Mouse (Mus musculus) E14TG2a.4 (cell line): ENCODE data around the gene Ddr1.

ENCODE experiments used
- CTCF ChIP-seq: conservative IDR thresholded peaks from 2 replicates; pipeline ENCODE4 v1.5.1; 2014; ENCODE audit warnings: low read length
- NANOG ChIP-seq: IDR thresholded peaks from 2 replicates; pipeline ENCODE4 v1.6.1; 2014; ENCODE audit warnings: borderline replicate concordance, low read length, mixed read lengths

DNA sequence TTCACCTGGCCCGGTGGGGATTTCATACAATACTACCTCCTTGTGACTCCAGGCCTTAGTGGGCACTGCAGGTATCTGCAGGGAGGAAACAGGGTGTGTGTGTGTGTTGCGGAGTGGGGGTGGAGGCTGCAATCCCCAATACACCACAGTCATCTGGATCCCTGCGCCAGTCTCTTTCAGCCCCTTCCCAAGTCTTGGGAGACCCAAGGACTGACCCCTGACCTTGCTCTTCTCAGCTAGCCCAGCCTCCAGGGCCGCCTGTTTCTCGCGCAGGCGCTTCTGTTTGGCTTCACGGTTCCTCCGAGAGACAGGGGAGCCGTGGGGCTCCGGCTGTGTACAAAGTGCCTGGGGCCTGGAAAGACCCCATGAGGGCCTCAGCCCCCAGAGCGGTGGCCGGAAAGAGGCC is 37.6 kb downstream of the Ddr1 start:
- no peak for TF ChIP-seq CTCF
- no peak for TF ChIP-seq NANOG
